ENCODE assay signal across 8 mouse cellular contexts in the genomic region with DNA sequence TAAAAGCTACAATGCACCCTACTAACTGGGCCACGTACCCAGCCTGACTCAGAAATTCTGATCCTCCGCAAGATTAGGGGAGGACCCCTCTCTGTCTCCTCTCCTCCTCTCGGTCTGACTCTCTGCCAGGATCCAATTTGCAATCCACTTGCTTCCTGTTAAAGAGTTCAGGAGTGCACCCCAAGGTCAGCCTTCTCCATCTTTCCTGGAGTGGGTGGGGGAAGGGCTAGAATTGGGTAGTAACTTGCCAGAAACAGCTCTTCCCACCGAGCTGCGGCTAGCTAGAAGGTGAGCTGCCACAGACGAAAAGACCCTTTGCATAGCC. TPM values are rescaled to one million over a fixed set of nuclear protein-coding genes. Genes with fewer than 3 reads are reported as not detected.
DNase-seq lines count a peak whose midpoint lies in the region; ATAC-seq and TF ChIP-seq lines count a peak whose summit lies in the region.

No protein-coding gene starts in this region.

- 14% methylated on average over 6 of the region's 6 CpGs for WGBS in heart, embryonic 16.5 days
- WGBS in midbrain, embryonic 13.5 days: 6% methylated on average over 6 of the region's 6 CpGs

- no peaks in the 10 kb centered on the region for H3K9me3 ChIP-seq in heart, embryonic 16.5 days (replicated peaks; ENCODE audit: control insufficient read depth, low read length)
- H3K9me3 ChIP-seq in midbrain, embryonic 13.5 days: no peaks in the 10 kb centered on the region

- TF ChIP-seq CTCF in layer of hippocampus, adult 2 months (conservative IDR thresholded peaks at IDR 0.05): no peak

- peak overlapping the region; percentile 81 for H3K9ac ChIP-seq in heart, embryonic 16.5 days (ENCODE audit: low read length)
- peak overlapping the region; percentile 73; the same call in 1 of the 2 replicates for H3K9ac ChIP-seq in midbrain, embryonic 13.5 days (replicated peaks)

- no peaks in the 10 kb centered on the region for H3K27me3 ChIP-seq in heart, embryonic 16.5 days (ENCODE audit: control insufficient read depth, insufficient read depth, low read length)
- peaks cover 4% of the 10 kb centered on the region; the same call in 1 of the 2 replicates for H3K27me3 ChIP-seq in midbrain, embryonic 13.5 days

- H3K4me2 ChIP-seq in heart, embryonic 16.5 days (ENCODE audit: low read depth, low read length): peak overlapping the region; percentile 91
- peak overlapping the region; percentile 73 for H3K4me2 ChIP-seq in midbrain, embryonic 13.5 days (replicated peaks)

- no peaks in the 10 kb centered on the region for H3K36me3 ChIP-seq in heart, embryonic 16.5 days (ENCODE audit: control insufficient read depth, insufficient read depth)
- no peaks in the 10 kb centered on the region for H3K36me3 ChIP-seq in midbrain, embryonic 13.5 days

- H3K27ac ChIP-seq in layer of hippocampus, adult 2 months: peak overlapping the region; percentile 90
- H3K27ac ChIP-seq in heart, embryonic 16.5 days (ENCODE audit: low read length): peak overlapping the region; percentile 90
- peak overlapping the region; percentile 82 for H3K27ac ChIP-seq in midbrain, embryonic 13.5 days

- peaks cover 18% of the 10 kb centered on the region for H3K4me1 ChIP-seq in heart, embryonic 16.5 days (ENCODE audit: control insufficient read depth, insufficient read depth, low read length)
- peaks cover 35% of the 10 kb centered on the region for H3K4me1 ChIP-seq in midbrain, embryonic 13.5 days (replicated peaks)

- peak overlapping the region; percentile 75 for H3K4me3 ChIP-seq in layer of hippocampus, adult 2 months
- H3K4me3 ChIP-seq in heart, embryonic 16.5 days (ENCODE audit: low read length): peak overlapping the region; percentile 82
- H3K4me3 ChIP-seq in midbrain, embryonic 13.5 days (replicated peaks): peak overlapping the region; percentile 58

- DNase-seq in layer of hippocampus, adult 2 months (ENCODE audit: low spot score in 2 of 2): no peak
- DNase-seq in layer of hippocampus, adult 9-10 months (ENCODE audit: low spot score): no peak
- DNase-seq in adrenal gland, postnatal 36 days: peak; percentile 39 to 66
- peak; percentile 45 to 60 for DNase-seq in kidney, postnatal 4 days
- DNase-seq in c-Kit-positive CD71-positive TER-119-positive erythroid progenitor cells, embryonic 14.5 days (ENCODE audit: low spot score): no peak
- no peak for DNase-seq in thymus, postnatal 0 days (ENCODE audit: low spot score)

- ATAC-seq in heart, embryonic 16.5 days (replicated peaks; ENCODE audit: extremely low read depth, insufficient read depth, low FRiP score): no peak
- ATAC-seq in midbrain, embryonic 13.5 days: peak; percentile 12

RNA-seq across cellular contexts. Expression of gene Spred2, which starts 4.8 kb away (rescaled TPM):
- 10 to 100 TPM; 88.2 to 89.4 TPM for total RNA-seq in layer of hippocampus, adult 2 months (2021)
- total RNA-seq in adrenal gland, postnatal 36 days (2021): 10 to 100 TPM; 32.0 to 38.0 TPM
- polyA plus RNA-seq in heart, embryonic 16.5 days (2015; fragmentation: Nextera tagmentation; extraction: Ambion mirVana): 4.1 and 4.5 TPM in 2 replicates
- 4.9 and 5.5 TPM in 2 replicates for polyA plus RNA-seq in midbrain, embryonic 13.5 days (2015; fragmentation: Nextera tagmentation; extraction: Ambion mirVana)
- polyA plus RNA-seq in thymus, postnatal 0 days (2015; fragmentation: Nextera tagmentation; extraction: Ambion mirVana): 5.5 and 6.4 TPM in 2 replicates

Comparison
In these comparisons a context has a peak if more than half of its experiments do, and no peak if none do; other contexts are left out.
1. DNase-seq: peak in adrenal gland, postnatal 36 days (2 of 2) and kidney, postnatal 4 days (2 of 2); none in layer of hippocampus, adult 2 months (0 of 2), layer of hippocampus, adult 9-10 months (single experiment), c-Kit-positive CD71-positive TER-119-positive erythroid progenitor cells, embryonic 14.5 days (single experiment) and thymus, postnatal 0 days (single experiment).
2. Peak in every context shown above with its lines, with median percentiles within 50 percentile points of each other: H3K27ac ChIP-seq and H3K4me3 ChIP-seq.